Mouse (Mus musculus): ENCODE results near the gene Cdt1. TPM values are rescaled to one million over a fixed set of nuclear protein-coding genes. Genes with fewer than 3 reads are reported as not detected.
"Not testable (repeated sequence)": the region's sequence is repeated elsewhere in the genome, so short reads cannot be mapped to it uniquely, and the experiment has no call there.

Gene Cdt1
- polyA plus RNA-seq, 1 experiment from 2014 or later: 23.9 TPM

DNA sequence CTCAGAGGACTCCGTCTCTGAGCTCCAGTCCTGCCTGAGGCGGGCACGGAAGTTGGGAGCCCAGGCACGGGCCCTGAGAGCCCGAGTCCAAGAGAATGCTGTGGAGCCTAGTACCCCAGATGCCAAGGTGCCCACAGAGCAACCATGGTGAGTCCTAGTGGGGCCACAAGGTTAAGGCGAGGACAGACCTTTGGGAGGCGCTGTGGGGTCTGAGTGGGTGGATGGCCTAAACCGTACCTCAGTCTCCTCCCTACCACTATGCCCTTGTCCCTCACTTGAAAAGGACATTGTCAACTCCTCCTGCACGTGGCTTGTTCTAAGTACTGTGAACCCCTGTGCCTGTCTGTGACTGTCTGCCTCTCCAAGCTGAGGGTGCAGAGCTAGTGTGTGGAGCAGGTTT lies 1.5 kb downstream of the Cdt1 start:
- H3K36me3 ChIP-seq: peaks cover 39% of the 10 kb centered on the region
- 68% methylated on average over 9 of the region's 9 CpGs for WGBS
- peak overlapping the region; percentile 91 for H3K4me2 ChIP-seq (replicated peaks)
- no peaks in the 10 kb centered on the region for H3K9me3 ChIP-seq (replicated peaks)
- peak overlapping the region; percentile 83 for H3K9ac ChIP-seq
- H3K27ac ChIP-seq: no peak overlapping the region
- H3K4me1 ChIP-seq: peaks cover 33% of the 10 kb centered on the region
- H3K27me3 ChIP-seq: no peaks in the 10 kb centered on the region
- no peak for ATAC-seq (ENCODE audit: low FRiP score)
- peak overlapping the region; percentile 78 for H3K4me3 ChIP-seq

DNA sequence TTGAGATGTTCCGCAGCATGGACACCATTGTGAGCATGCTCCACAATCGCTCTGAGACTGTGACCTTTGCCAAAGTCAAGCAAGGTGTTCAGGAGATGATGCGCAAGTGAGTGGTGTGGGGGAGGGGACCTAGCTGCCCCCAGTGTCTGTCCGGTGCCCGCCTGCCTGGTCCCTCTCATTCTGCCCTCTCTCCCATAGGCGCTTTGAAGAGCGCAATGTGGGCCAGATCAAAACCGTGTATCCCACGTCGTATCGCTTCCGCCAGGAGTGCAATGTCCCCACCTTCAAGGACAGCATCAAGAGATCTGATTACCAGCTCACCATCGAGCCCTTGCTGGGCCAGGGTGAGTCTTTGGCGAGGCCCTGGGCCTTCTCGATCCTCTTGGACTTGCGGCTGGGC lies 2.2 kb downstream of the Cdt1 start:
- H3K4me1 ChIP-seq: peaks cover 39% of the 10 kb centered on the region
- H3K36me3 ChIP-seq: peaks cover 43% of the 10 kb centered on the region
- no peaks in the 10 kb centered on the region for H3K9me3 ChIP-seq (replicated peaks)
- no peak overlapping the region for H3K9ac ChIP-seq
- peak overlapping the region; percentile 91; the same call in 1 of the 2 replicates for H3K4me2 ChIP-seq (replicated peaks)
- WGBS: 96% methylated on average over 16 of the region's 16 CpGs
- no peak overlapping the region for H3K27ac ChIP-seq
- H3K4me3 ChIP-seq: no peak overlapping the region
- no peaks in the 10 kb centered on the region for H3K27me3 ChIP-seq
- ATAC-seq (ENCODE audit: low FRiP score): no peak

GRCm38 (mm10) chr8:122571153-122571552 lies 3.3 kb downstream of the Cdt1 start:
- Histone ChIP-seq H3K27ac (no peak overlapping the region), H3K9ac (no peak overlapping the region), H3K4me3 (no peak overlapping the region), H3K4me1 (peaks cover 51% of the 10 kb centered on the region), H3K27me3 (no peaks in the 10 kb centered on the region), H3K9me3 (replicated peaks) (no peaks in the 10 kb centered on the region), H3K4me2 (replicated peaks) (no peak overlapping the region), H3K36me3 (peaks cover 43% of the 10 kb centered on the region)
- WGBS: 94% methylated on average over 11 of the region's 11 CpGs
- ATAC-seq (ENCODE audit: low FRiP score): no peak

DNA sequence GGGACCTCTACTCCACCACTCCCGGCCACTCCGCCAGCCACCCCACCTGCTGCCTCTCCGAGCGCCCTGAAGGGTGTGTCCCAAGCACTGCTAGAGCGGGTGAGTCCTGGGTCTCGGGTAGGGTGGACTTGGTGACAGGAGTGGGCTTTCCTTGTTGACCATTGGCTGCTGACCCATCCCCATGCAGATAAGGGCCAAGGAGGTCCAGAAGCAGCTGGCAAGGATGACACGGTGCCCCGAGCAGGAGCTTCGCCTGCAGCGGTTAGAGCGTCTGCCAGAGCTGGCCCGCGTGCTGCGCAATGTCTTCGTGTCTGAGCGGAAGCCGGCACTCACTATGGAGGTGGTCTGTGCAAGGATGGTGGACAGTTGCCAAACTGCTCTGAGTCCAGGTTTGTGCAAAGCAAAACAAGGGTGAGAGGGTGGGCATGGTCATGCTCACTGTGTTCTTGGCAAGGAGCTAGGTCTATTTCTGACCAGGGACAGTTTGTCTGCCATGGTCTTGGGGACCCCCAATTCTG lies 4.0 kb downstream of the Cdt1 start:
- Histone ChIP-seq H3K4me2 (replicated peaks) (no peak overlapping the region), H3K4me3 (no peak overlapping the region), H3K36me3 (peaks cover 43% of the 10 kb centered on the region), H3K4me1 (peaks cover 48% of the 10 kb centered on the region), H3K27ac (no peak overlapping the region), H3K9ac (no peak overlapping the region), H3K9me3 (replicated peaks) (no peaks in the 10 kb centered on the region), H3K27me3 (no peaks in the 10 kb centered on the region)
- ATAC-seq (ENCODE audit: low FRiP score): no peak
- whole genome bisulfite sequencing: 93% methylated on average over 17 of the region's 17 CpGs

DNA sequence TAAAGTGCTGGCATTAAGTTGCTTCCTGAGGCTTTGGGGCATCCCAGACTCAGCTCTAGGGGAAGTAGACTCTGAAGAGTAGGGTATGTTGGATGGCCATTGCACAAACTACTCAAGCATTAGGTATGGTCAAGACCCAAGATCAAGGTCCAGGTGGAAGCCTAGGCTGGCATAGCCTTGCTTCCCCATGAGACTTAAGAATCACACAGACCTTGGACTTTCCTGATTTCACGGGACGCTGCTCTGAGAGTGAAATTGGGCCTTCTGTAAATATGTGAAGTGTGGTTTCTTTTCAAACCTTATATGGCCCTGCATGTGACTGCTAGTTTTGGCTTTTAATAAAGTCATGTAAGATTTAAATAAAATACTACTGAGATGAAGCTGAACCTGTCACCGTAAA lies 4.9 kb downstream of the Cdt1 start:
- no peaks in the 10 kb centered on the region for H3K27me3 ChIP-seq
- no peak overlapping the region for H3K4me3 ChIP-seq
- H3K27ac ChIP-seq: no peak overlapping the region
- no peak for ATAC-seq (ENCODE audit: low FRiP score)
- no peaks in the 10 kb centered on the region for H3K9me3 ChIP-seq (replicated peaks)
- H3K4me1 ChIP-seq: peaks cover 49% of the 10 kb centered on the region
- H3K4me2 ChIP-seq (replicated peaks): no peak overlapping the region
- no peak overlapping the region for H3K9ac ChIP-seq
- WGBS: 94% methylated on average over 3 of the region's 3 CpGs
- peaks cover 43% of the 10 kb centered on the region for H3K36me3 ChIP-seq

DNA sequence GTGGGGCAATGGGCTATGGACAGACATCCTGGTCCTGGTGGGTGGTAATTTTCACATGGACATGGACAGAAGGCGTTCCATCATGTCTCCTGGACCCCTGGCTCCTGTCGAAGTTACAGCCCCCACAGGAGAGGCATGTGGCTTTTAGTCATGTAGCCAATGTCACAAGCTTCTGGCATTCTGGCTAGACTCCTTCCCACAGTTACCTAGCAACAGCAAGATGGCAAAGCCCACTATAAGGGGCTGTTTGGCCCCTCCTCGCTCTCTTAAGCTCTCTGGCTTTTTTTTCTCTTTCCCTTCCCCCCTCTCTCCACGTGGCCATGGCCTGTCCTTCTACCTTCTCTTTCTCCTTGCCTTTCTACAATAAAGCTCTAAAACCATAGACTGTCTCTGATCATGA lies 5.4 kb downstream of the Cdt1 start:
- not testable (repeated sequence) for H3K4me2 ChIP-seq (replicated peaks); H3K9me3 ChIP-seq (replicated peaks); ATAC-seq (ENCODE audit: low FRiP score); H3K9ac ChIP-seq; H3K27me3 ChIP-seq; H3K4me3 ChIP-seq
- H3K4me1 ChIP-seq: peaks cover 49% of the 10 kb centered on the region
- WGBS: 28% methylated on average over 4 of the region's 4 CpGs
- 0 out of 2 replicates have a peak overlapping the region, but pooled peaks have one; percentile 17 for H3K27ac ChIP-seq
- peaks cover 43% of the 10 kb centered on the region for H3K36me3 ChIP-seq

- Histone ChIP-seq H3K36me3 (peaks cover 43% of the 10 kb centered on the region), H3K9ac (no peak overlapping the region), H3K27ac (peak overlapping the region; percentile 17; the same call in 1 of the 2 replicates), H3K4me1 (peaks cover 47% of the 10 kb centered on the region), H3K4me3 (no peak overlapping the region), H3K9me3 (replicated peaks) (no peaks in the 10 kb centered on the region), H3K4me2 (replicated peaks) (no peak overlapping the region), H3K27me3 (no peaks in the 10 kb centered on the region)
- no peak for ATAC-seq (ENCODE audit: low FRiP score)
- 52% methylated on average over 9 of the region's 9 CpGs for WGBS
These were observed 5.8 kb downstream of the Cdt1 start for GRCm38 (mm10) chr8:122573577-122573976.

GRCm38 (mm10) chr8:122574264-122574663 lies 6.4 kb downstream of the Cdt1 start:
- no peak overlapping the region for H3K9ac ChIP-seq
- H3K9me3 ChIP-seq (replicated peaks): no peaks in the 10 kb centered on the region
- H3K4me1 ChIP-seq: peaks cover 42% of the 10 kb centered on the region
- WGBS: 54% methylated on average over 3 of the region's 3 CpGs
- H3K4me3 ChIP-seq: no peak overlapping the region
- H3K4me2 ChIP-seq (replicated peaks): no peak overlapping the region
- H3K36me3 ChIP-seq: peaks cover 43% of the 10 kb centered on the region
- 0 out of 2 replicates have a peak overlapping the region, but pooled peaks have one; percentile 40 for H3K27ac ChIP-seq
- no peak for ATAC-seq (ENCODE audit: low FRiP score)
- H3K27me3 ChIP-seq: no peaks in the 10 kb centered on the region

- 0 out of 2 replicates have a peak overlapping the region, but pooled peaks have one; percentile 40 for H3K27ac ChIP-seq
- H3K36me3 ChIP-seq: peaks cover 39% of the 10 kb centered on the region
- 41% methylated on average over 10 of the region's 10 CpGs for WGBS
- H3K9ac ChIP-seq: no peak overlapping the region
- ATAC-seq (ENCODE audit: low FRiP score): no peak
- H3K9me3 ChIP-seq (replicated peaks): no peaks in the 10 kb centered on the region
- peaks cover 43% of the 10 kb centered on the region for H3K4me1 ChIP-seq
- H3K4me3 ChIP-seq: no peak overlapping the region
- no peaks in the 10 kb centered on the region for H3K27me3 ChIP-seq
- peak overlapping the region; percentile 79; the same call in 1 of the 2 replicates for H3K4me2 ChIP-seq (replicated peaks)
These were observed 6.9 kb downstream of the Cdt1 start for GRCm38 (mm10) chr8:122574667-122575251.

DNA sequence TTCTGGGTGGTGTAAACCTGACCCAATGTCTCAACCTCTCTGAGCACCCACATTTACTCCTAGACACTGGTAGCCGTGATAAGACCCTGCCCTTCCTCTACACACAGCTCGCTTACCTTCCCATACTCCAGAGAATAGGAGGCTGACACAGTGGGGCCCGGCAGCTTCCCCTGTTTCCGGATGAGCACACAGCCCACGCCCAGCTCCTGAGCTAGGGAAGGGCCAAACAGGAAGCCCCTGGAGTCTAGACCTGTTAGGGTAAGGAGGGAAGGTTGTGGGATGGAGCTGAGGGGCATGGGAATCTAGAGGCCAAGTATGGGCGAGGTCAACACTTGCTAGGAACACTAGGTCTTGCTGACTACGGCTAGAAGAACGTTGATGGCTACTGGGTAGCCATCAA lies 7.5 kb downstream of the Cdt1 start:
- 75% methylated on average over 8 of the region's 8 CpGs for WGBS
- no peak for ATAC-seq (ENCODE audit: low FRiP score)
- Histone ChIP-seq H3K27ac (no peak overlapping the region), H3K4me1 (peaks cover 45% of the 10 kb centered on the region), H3K9ac (peak overlapping the region; percentile 79; the same call in 1 of the 2 replicates), H3K4me3 (0 out of 2 replicates have a peak overlapping the region, but pooled peaks have one; percentile 65), H3K9me3 (replicated peaks) (no peaks in the 10 kb centered on the region), H3K36me3 (peaks cover 34% of the 10 kb centered on the region), H3K4me2 (replicated peaks) (peak overlapping the region; percentile 79), H3K27me3 (no peaks in the 10 kb centered on the region)

DNA sequence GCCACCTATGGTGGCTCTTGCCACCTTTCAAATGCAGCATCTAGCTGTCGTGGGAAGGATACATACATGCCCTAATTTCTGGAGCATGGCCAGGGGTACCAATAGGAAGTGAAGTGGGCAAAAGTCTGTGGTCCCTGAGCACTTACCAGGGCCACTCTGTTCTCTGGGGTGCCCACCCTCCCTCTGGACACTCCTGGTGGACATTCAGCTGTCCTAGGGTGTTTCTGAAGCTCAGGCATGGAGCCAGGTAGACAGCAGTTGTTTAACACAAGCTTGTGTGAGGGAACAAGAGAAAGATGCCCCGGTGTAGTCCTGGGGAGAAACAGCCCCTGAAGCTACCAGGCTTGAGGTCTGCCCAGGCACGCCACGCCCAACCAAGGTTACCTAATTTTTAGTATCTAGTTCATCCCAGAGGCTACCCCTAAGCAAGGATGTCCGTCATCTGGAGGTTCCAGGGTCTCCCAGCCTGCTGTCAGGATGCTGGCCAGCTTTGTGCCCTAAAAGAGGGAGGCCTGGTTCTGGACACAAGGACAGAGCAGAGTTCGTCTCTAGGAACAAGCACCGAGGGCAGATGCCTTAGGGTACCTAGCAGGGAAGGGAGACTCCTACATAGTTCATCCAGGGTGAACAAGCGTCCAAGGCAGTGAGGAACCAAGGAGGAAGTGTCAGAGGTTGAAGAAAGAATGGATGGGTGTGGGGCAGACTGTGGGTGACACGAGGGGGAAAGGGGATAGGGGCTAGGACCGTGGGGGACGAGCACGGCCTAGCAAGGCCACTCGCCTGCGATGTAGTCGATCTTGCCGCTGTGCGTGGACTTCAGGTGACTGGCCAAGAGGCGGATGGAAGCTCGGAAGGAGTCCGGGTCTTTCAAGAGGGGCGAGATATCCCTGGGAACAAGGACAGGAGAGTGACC lies 8.2 kb downstream of the Cdt1 start:
- peak; percentile 53 for ATAC-seq (ENCODE audit: low FRiP score)

GRCm38 (mm10) chr8:122576648-122577022 lies 8.8 kb downstream of the Cdt1 start, which contains the start of gene Aprt:
Aprt (minus strand) TSS chr8:122576909.
- H3K4me3 ChIP-seq: peak within 1 kb of the TSS; percentile 65
- H3K4me2 ChIP-seq (replicated peaks): peak within 1 kb of the TSS; percentile 79
- H3K4me1 ChIP-seq: peaks cover 45% of the 10 kb centered on the region
- no peaks in the 10 kb centered on the region for H3K27me3 ChIP-seq
- WGBS: under 1% methylated on average over 39 of the region's 39 CpGs
- H3K9ac ChIP-seq: peak within 1 kb of the TSS; percentile 79
- H3K9me3 ChIP-seq (replicated peaks): no peaks in the 10 kb centered on the region
- H3K36me3 ChIP-seq: peaks cover 21% of the 10 kb centered on the region
- H3K27ac ChIP-seq: peak within 1 kb of the TSS; percentile 62
- ATAC-seq (ENCODE audit: low FRiP score): peak; percentile 87

More for the DNA sequence above, 8.2 kb downstream of the Cdt1 start:
- Histone ChIP-seq H3K4me2 (replicated peaks) (peak overlapping the region; percentile 79), H3K9ac (peak overlapping the region; percentile 79), H3K4me3 (peak overlapping the region; percentile 65), H3K36me3 (peaks cover 27% of the 10 kb centered on the region), H3K27ac (peak overlapping the region; percentile 62), H3K4me1 (peaks cover 45% of the 10 kb centered on the region), H3K9me3 (replicated peaks) (no peaks in the 10 kb centered on the region), H3K27me3 (no peaks in the 10 kb centered on the region)
- WGBS: 20% methylated on average over 21 of the region's 21 CpGs

Data from hindbrain, embryonic 12.5 days (tissue).